Mouse (Mus musculus): Measurements from ENCODE around the gene Lct. TPM values are rescaled to one million over a fixed set of nuclear protein-coding genes. Genes with fewer than 3 reads are reported as not detected.
"Not testable (repeated sequence)": the region's sequence is repeated elsewhere in the genome, so short reads cannot be mapped to it uniquely, and the experiment has no call there.

Gene Lct
- total and polyA plus RNA-seq, 3 experiments: 0.07 to 0.14 (median 0.08) TPM

DNA sequence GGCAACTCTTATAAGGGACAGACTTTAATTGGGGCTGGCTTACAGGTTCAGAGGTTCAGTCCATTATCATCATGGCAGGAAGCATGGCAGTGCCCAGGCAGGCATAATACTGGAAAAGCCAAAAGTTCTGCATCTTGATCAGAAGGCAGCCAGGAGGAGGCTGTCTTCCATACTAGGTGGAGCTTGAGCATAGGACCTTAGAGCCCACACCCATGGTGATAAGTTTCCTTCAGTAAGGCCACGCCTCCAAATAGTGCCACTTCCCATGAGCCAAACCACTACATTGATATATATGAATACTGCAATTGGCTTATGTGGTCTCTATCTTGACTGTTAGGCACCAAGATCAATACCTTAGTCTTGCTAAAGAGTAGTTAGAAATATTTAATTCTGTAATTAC lies 52.2 kb downstream of the Lct start:
- Histone ChIP-seq H3K79me2 (replicated peaks; ENCODE audit: control insufficient read depth, extremely low read depth, insufficient read depth, poor library complexity, severe bottlenecking) (no peaks in the 10 kb centered on the region), H3K27ac (ENCODE audit: insufficient read depth, low read depth) (no peak overlapping the region), H3K4me2 (ENCODE audit: insufficient read depth, low read depth, poor library complexity, severe bottlenecking) (no peak overlapping the region), H3K36me3 (replicated peaks in 1 of 2; ENCODE audit: control insufficient read depth in 1 of 2, insufficient read depth in 1 of 2, low read length in 1 of 2) (peaks cover 55 to 86% of the 10 kb centered on the region in 2 experiments), H3K9ac (ENCODE audit: insufficient read depth, low read depth) (no peak overlapping the region), H3K9me3 (replicated peaks; ENCODE audit: low read length) (no peaks in the 10 kb centered on the region), H3K27me3 (replicated peaks) (no peaks in the 10 kb centered on the region), H3K4me1 (ENCODE audit: control insufficient read depth in 1 of 2, insufficient read depth in 2 of 2) (no peaks in the 10 kb centered on the region), H3K4me3 (replicated peaks in 1 of 3; ENCODE audit: low read depth in 2 of 3, low read length in 2 of 3, poor library complexity in 1 of 3) (no peak overlapping the region)
- TF ChIP-seq MYC (IDR thresholded peaks at IDR 0.05; ENCODE audit: low read depth, low read length) (no peak), CHD1 (IDR thresholded peaks at IDR 0.05; ENCODE audit: low read depth, low read length) (no peak), NRF1 (IDR thresholded peaks at IDR 0.05; ENCODE audit: low read depth, low read length) (no peak), USF1 (IDR thresholded peaks at IDR 0.05; ENCODE audit: low read depth, low read length) (no peak), ZMIZ1 (IDR thresholded peaks at IDR 0.05; ENCODE audit: low read depth, low read length) (no peak), E2F4 (IDR thresholded peaks at IDR 0.05; ENCODE audit: insufficient replicate concordance, low read depth, low read length) (no peak), RCOR1 (conservative IDR thresholded peaks at IDR 0.05; ENCODE audit: low read depth, low read length) (no peak), GABPA (IDR thresholded peaks at IDR 0.05; ENCODE audit: insufficient replicate concordance, low read depth, low read length) (no peak), MEF2A (IDR thresholded peaks at IDR 0.05; ENCODE audit: borderline replicate concordance, low read depth, low read length) (no peak), CTCF (conservative IDR thresholded peaks at IDR 0.05 in 1 of 2, IDR thresholded peaks at IDR 0.05 in 1 of 2; ENCODE audit: low read depth in 2 of 2, low read length in 2 of 2) (no peak)
- DNase-seq (ENCODE audit: extremely low read depth): no peak
- in situ Hi-C loops (cut with MboI; ENCODE audit: low pct_ligation_motif_present, low pct_unique_long_range_greater_than_20kb, low sequenced_read_pairs) (loop anchor here (10.0 kb wide), 1 partner anchor 59 kb away; no protein-coding TSS in a partner anchor), dilution Hi-C loops (cut with MboI; ENCODE audit: extremely low pct_ligation_motif_present, extremely low pct_unique_long_range_greater_than_20kb, low sequenced_read_pairs) (no loop called here)

- Histone ChIP-seq H3K27ac (ENCODE audit: insufficient read depth, low read depth) (no peak overlapping the region), H3K4me2 (ENCODE audit: insufficient read depth, low read depth, poor library complexity, severe bottlenecking) (no peak overlapping the region), H3K9ac (ENCODE audit: insufficient read depth, low read depth) (no peak overlapping the region), H3K36me3 (replicated peaks in 1 of 2; ENCODE audit: control insufficient read depth in 1 of 2, insufficient read depth in 1 of 2, low read length in 1 of 2) (peaks cover 63 to 86% of the 10 kb centered on the region in 2 experiments), H3K79me2 (replicated peaks; ENCODE audit: control insufficient read depth, extremely low read depth, insufficient read depth, poor library complexity, severe bottlenecking) (no peaks in the 10 kb centered on the region), H3K9me3 (replicated peaks; ENCODE audit: low read length) (no peaks in the 10 kb centered on the region), H3K27me3 (replicated peaks) (no peaks in the 10 kb centered on the region), H3K4me1 (ENCODE audit: control insufficient read depth in 1 of 2, insufficient read depth in 2 of 2) (no peaks in the 10 kb centered on the region), H3K4me3 (replicated peaks in 1 of 3; ENCODE audit: low read depth in 2 of 3, low read length in 2 of 3, poor library complexity in 1 of 3) (no peak overlapping the region)
- DNase-seq (ENCODE audit: extremely low read depth): no peak
- TF ChIP-seq TCF12 (IDR thresholded peaks at IDR 0.05; ENCODE audit: low read depth, low read length) (no peak), ZKSCAN1 (IDR thresholded peaks at IDR 0.05; ENCODE audit: borderline replicate concordance, low read depth, low read length) (no peak), CHD2 (IDR thresholded peaks at IDR 0.05; ENCODE audit: low read length) (no peak), POLR2AphosphoS2 (IDR thresholded peaks at IDR 0.05; ENCODE audit: low read depth, low read length) (no peak), EP300 (IDR thresholded peaks at IDR 0.05; ENCODE audit: low read length) (no peak), BHLHE40 (IDR thresholded peaks at IDR 0.05; ENCODE audit: low read depth, low read length) (no peak), HCFC1 (IDR thresholded peaks at IDR 0.05; ENCODE audit: low read depth, low read length) (no peak)
- in situ Hi-C loops (cut with MboI; ENCODE audit: low pct_ligation_motif_present, low pct_unique_long_range_greater_than_20kb, low sequenced_read_pairs) (loop anchor here (10.0 kb wide), 1 partner anchor 64 kb away; no protein-coding TSS in a partner anchor), dilution Hi-C loops (cut with MboI; ENCODE audit: extremely low pct_ligation_motif_present, extremely low pct_unique_long_range_greater_than_20kb, low sequenced_read_pairs) (no loop called here)
Observed at GRCm38 (mm10) chr1:128270731-128271130, 57.4 kb downstream of the Lct start.

DNA sequence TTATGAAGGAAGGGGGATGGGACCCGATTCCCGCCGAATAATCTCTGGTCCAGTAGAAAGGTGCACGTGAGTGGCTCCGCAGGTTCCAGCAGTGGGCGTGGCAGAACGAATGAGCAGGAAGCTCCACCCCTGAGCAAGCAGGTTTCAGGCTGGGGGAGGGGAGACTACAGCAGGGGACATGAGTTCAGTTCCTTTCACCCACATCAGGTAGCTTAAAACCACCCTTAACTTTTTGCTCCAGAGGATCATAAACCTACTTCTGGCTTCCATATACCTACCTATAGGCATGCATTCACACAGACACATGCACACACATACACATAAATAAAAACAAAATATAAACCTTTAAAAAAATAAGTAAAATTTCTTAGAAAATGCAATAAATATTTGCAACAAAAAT lies 61.1 kb downstream of the Lct start:
- dilution Hi-C loops (cut with MboI; ENCODE audit: extremely low pct_ligation_motif_present, extremely low pct_unique_long_range_greater_than_20kb, low sequenced_read_pairs); DNase-seq (ENCODE audit: extremely low read depth); in situ Hi-C loops (cut with MboI; ENCODE audit: low pct_ligation_motif_present, low pct_unique_long_range_greater_than_20kb, low sequenced_read_pairs); H3K9me3 ChIP-seq (replicated peaks; ENCODE audit: low read length); H3K27ac ChIP-seq (ENCODE audit: insufficient read depth, low read depth); H3K4me3 ChIP-seq (replicated peaks in 1 of 3; ENCODE audit: low read depth in 2 of 3, low read length in 2 of 3, poor library complexity in 1 of 3); H3K79me2 ChIP-seq (replicated peaks; ENCODE audit: control insufficient read depth, extremely low read depth, insufficient read depth, poor library complexity, severe bottlenecking); H3K27me3 ChIP-seq (replicated peaks); H3K4me2 ChIP-seq (ENCODE audit: insufficient read depth, low read depth, poor library complexity, severe bottlenecking); H3K9ac ChIP-seq (ENCODE audit: insufficient read depth, low read depth); H3K4me1 ChIP-seq (ENCODE audit: control insufficient read depth in 1 of 2, insufficient read depth in 2 of 2): not testable (repeated sequence)
- peaks cover 51 to 73% of the 10 kb centered on the region in 2 experiments for H3K36me3 ChIP-seq (replicated peaks in 1 of 2; ENCODE audit: control insufficient read depth in 1 of 2, insufficient read depth in 1 of 2, low read length in 1 of 2)

Measured in CH12.LX (cell line).